Mouse (Mus musculus) brain, embryonic 14.5 days (tissue): Measurements from ENCODE around the gene Aak1.

Experiments
- CTCF ChIP-seq: fragments of 200-500 bp; IDR thresholded peaks from 2 replicates; pipeline ENCODE4 v1.5.1; 2012; ENCODE audit warnings: inconsistent platforms, mild to moderate bottlenecking, moderate library complexity, borderline replicate concordance; ENCODE audit not compliant: insufficient read depth, insufficient read length; ENCODE audit errors: extremely low read depth
- POLR2A ChIP-seq: fragments of 200-500 bp; IDR thresholded peaks from 2 replicates; pipeline ENCODE4 v1.6.1; 2012; ENCODE audit warnings: mild to moderate bottlenecking, inconsistent platforms, borderline replicate concordance; ENCODE audit not compliant: poor library complexity, insufficient read depth, insufficient read length, severe bottlenecking; ENCODE audit errors: extremely low read depth

- TF ChIP-seq POLR2A (no peak), CTCF (no peak; the same call in 1 of the 2 replicates)
These were observed 36.0 kb upstream of the Aak1 start for GRCm38 (mm10) chr6:86813341-86813740.
